ENCODE assay signal across 8 mouse cellular contexts in genomic region chr6:29735336-29735688, GRCm38 (mm10). TPM values are rescaled to one million over a fixed set of nuclear protein-coding genes. Genes with fewer than 3 reads are reported as not detected.
DNase-seq lines count a peak whose midpoint lies in the region; ATAC-seq lines count a peak whose summit lies in the region.

Gene Smo, plus strand, starts transcription at chr6:29735503.

- peak; percentile 90 for DNase-seq in ZHBTc4 (ENCODE audit: low read depth, low spot score)
- peak; percentile 97 for DNase-seq in forebrain, embryonic 11.5 days (ENCODE audit: low spot score)
- DNase-seq in kidney, postnatal 10 days = peak; percentile 93
- DNase-seq in lung, adult 18-20 months = peak; percentile 74 to 78
- peak; percentile 87 for DNase-seq in ovary, postnatal 14 days (ENCODE audit: low spot score)
- peak; percentile 91 for DNase-seq in yolk sac, embryonic 10.5 days (ENCODE audit: low spot score)

- H3K27me3 ChIP-seq in forebrain, embryonic 11.5 days (ENCODE audit: control insufficient read depth, insufficient read depth, low read length) = no peaks in the 10 kb centered on the region
- no peaks in the 10 kb centered on the region for H3K27me3 ChIP-seq in heart, embryonic 15.5 days

- under 1% methylated on average over 25 of the region's 30 CpGs for WGBS in forebrain, embryonic 11.5 days
- WGBS in heart, embryonic 15.5 days = 0% methylated on average over 23 of the region's 30 CpGs

- peak within 1 kb of the TSS; percentile 96 for H3K4me3 ChIP-seq in forebrain, embryonic 11.5 days (ENCODE audit: low read depth, low read length)
- H3K4me3 ChIP-seq in heart, embryonic 15.5 days = peak within 1 kb of the TSS; percentile 92

- H3K4me2 ChIP-seq in forebrain, embryonic 11.5 days (ENCODE audit: low read depth, low read length, severe bottlenecking) = peak within 1 kb of the TSS; percentile 55
- peak within 1 kb of the TSS; percentile 79 for H3K4me2 ChIP-seq in heart, embryonic 15.5 days

- peak; percentile 47 for ATAC-seq in CD4-positive, CD25-positive, alpha-beta regulatory T cell, adult 4 months
- ATAC-seq in forebrain, embryonic 11.5 days (replicated peaks; ENCODE audit: low FRiP score) = peak; percentile 97
- peak; percentile 96 for ATAC-seq in heart, embryonic 15.5 days (replicated peaks; ENCODE audit: insufficient number of reproducible peaks, insufficient read depth, low FRiP score, low read depth)

- H3K36me3 ChIP-seq in forebrain, embryonic 11.5 days (ENCODE audit: control insufficient read depth, insufficient read depth, low read length) = peaks cover 5% of the 10 kb centered on the region; the same call in 1 of the 2 replicates
- H3K36me3 ChIP-seq in heart, embryonic 15.5 days = peaks cover 4% of the 10 kb centered on the region; the same call in 1 of the 2 replicates

- 0 out of 2 replicates have a peak, but pooled peaks cover 5% of the 10 kb centered on the region for H3K4me1 ChIP-seq in forebrain, embryonic 11.5 days (replicated peaks; ENCODE audit: control insufficient read depth, insufficient read depth, low read length)
- peaks cover 24% of the 10 kb centered on the region for H3K4me1 ChIP-seq in heart, embryonic 15.5 days (replicated peaks)

- H3K27ac ChIP-seq in forebrain, embryonic 11.5 days (ENCODE audit: low read depth, low read length) = peak within 1 kb of the TSS; percentile 91
- H3K27ac ChIP-seq in heart, embryonic 15.5 days = peak within 1 kb of the TSS; percentile 97

- peak within 1 kb of the TSS; percentile 99 for H3K9ac ChIP-seq in forebrain, embryonic 11.5 days (ENCODE audit: low read length)
- peak within 1 kb of the TSS; percentile 97 for H3K9ac ChIP-seq in heart, embryonic 15.5 days

- H3K9me3 ChIP-seq in forebrain, embryonic 11.5 days (ENCODE audit: control insufficient read depth, low read length) = no peaks in the 10 kb centered on the region
- H3K9me3 ChIP-seq in heart, embryonic 15.5 days (replicated peaks) = no peaks in the 10 kb centered on the region

RNA-seq across cellular contexts. Expression of gene Smo, which starts in this region (rescaled TPM):
- under 1 TPM in 1 of 2 experiments, not detected in 1; 0.11 TPM for polyA plus RNA-seq in CD4-positive, CD25-positive, alpha-beta regulatory T cell, adult 4 months (2017; shearing (Covaris generic))
- polyA plus RNA-seq in forebrain, embryonic 11.5 days (2014; fragmentation: Nextera tagmentation; extraction: Ambion mirVana) = 72.8 and 78.2 TPM in 2 replicates
- polyA plus RNA-seq in heart, embryonic 15.5 days (2015; fragmentation: Nextera tagmentation; extraction: Ambion mirVana) = 14.2 and 24.4 TPM in 2 replicates

Comparison
In these comparisons a context has a peak if more than half of its experiments do, and no peak if none do; other contexts are left out.
1. Peak in every context shown above with its lines: DNase-seq, ATAC-seq, H3K4me3 ChIP-seq and H3K27ac ChIP-seq.
2. RNA of gene Smo (polyA plus RNA-seq): 72.8 to 78.2 TPM in forebrain, embryonic 11.5 days and 14.2 to 24.4 TPM in heart, embryonic 15.5 days; 0.11 TPM in CD4-positive, CD25-positive, alpha-beta regulatory T cell, adult 4 months; every median in the first group is over 10 times any median in the second.
3. Peak in ATAC-seq in CD4-positive, CD25-positive, alpha-beta regulatory T cell, adult 4 months; RNA of the gene not detected or under 1 TPM.
4. ATAC-seq: peak in every context shown above with its lines; median percentile 97 in forebrain, embryonic 11.5 days; 96 in heart, embryonic 15.5 days; 47 in CD4-positive, CD25-positive, alpha-beta regulatory T cell, adult 4 months.